Mouse (Mus musculus) cerebellum, adult 2 months (tissue): Measurements from ENCODE around the gene Apoe.

Experiments used
- CTCF ChIP-seq: fragments of 200-500 bp; IDR thresholded peaks from 2 replicates; pipeline ENCODE4 v1.5.1; 2011; ENCODE audit warnings: low read depth, mild to moderate bottlenecking, control low read depth, low read length, moderate library complexity, borderline replicate concordance; ENCODE audit not compliant: insufficient read depth
- POLR2A ChIP-seq: fragments of 200-500 bp; IDR thresholded peaks from 2 replicates; pipeline ENCODE4 v1.6.1; 2011; ENCODE audit warnings: low read length, control low read depth, borderline replicate concordance; ENCODE audit not compliant: insufficient read depth

GRCm38 (mm10) chr7:19716822-19717221 is 17.8 kb upstream of the Apoe start:
- no peak for TF ChIP-seq POLR2A
- TF ChIP-seq CTCF = no peak
